Mouse (Mus musculus) liver, embryonic 14.5 days (tissue): Measurements from ENCODE around the gene Lamb3. TPM values are rescaled to one million over a fixed set of nuclear protein-coding genes. Genes with fewer than 3 reads are reported as not detected.

Source experiments
- ATAC-seq: fragments of 200-750 bp; cut with Nextera tagmentation; 2 replicates; pipeline ENCODE4 v1.8.0; 2017; ENCODE audit warnings: moderate number of reproducible peaks, mild to moderate bottlenecking, moderate library complexity; ENCODE audit not compliant: insufficient read depth
- DNase-seq, 3 experiments: peaks; one replicate each; pipeline ENCODE4 v3.0.0-alpha.2; 2012 to 2013; ENCODE audit warnings: low read depth in 3 of 3, low spot score in 3 of 3
- H3K27ac ChIP-seq: fragments of 300-500 bp; sonication (generic); 2 replicates; pipeline ENCODE4 v1.5.1; 2014; ENCODE audit warnings: moderate library complexity, mild to moderate bottlenecking, control low read depth, inconsistent platforms
- H3K27me3 ChIP-seq: fragments of 300-500 bp; sonication (generic); 2 replicates; pipeline ENCODE4 v1.6.1; 2014; ENCODE audit warnings: mild to moderate bottlenecking, low read length, moderate library complexity; ENCODE audit not compliant: control insufficient read depth, insufficient read depth
- H3K36me3 ChIP-seq: fragments of 300-500 bp; sonication (generic); replicated peaks from 2 replicates; pipeline ENCODE4 v1.6.1; 2014; ENCODE audit warnings: low read depth; ENCODE audit not compliant: control insufficient read depth, insufficient read depth
- H3K4me1 ChIP-seq, 2 experiments: fragments of 200-500 bp in 1 of 2; fragments of 300-500 bp in 1 of 2; sonication (generic) in 1 of 2; replicated peaks; 2 replicates each; pipeline ENCODE4 v1.6.1; 2012 to 2014; ENCODE audit warnings: antibody characterized with exemption in 1 of 2, inconsistent platforms in 1 of 2, low read length in 1 of 2; ENCODE audit not compliant: control insufficient read depth in 2 of 2, insufficient read depth in 2 of 2
- H3K4me2 ChIP-seq: fragments of 300-500 bp; sonication (generic); 2 replicates; pipeline ENCODE4 v1.6.1; 2014; ENCODE audit warnings: low read depth, mild to moderate bottlenecking, control low read depth, moderate library complexity
- H3K4me3 ChIP-seq, 2 experiments: fragments of 200-500 bp in 1 of 2; fragments of 300-500 bp in 1 of 2; sonication (generic) in 1 of 2; 2 replicates each; pipeline ENCODE4 v1.5.1; 2012 to 2014; ENCODE audit warnings: low read depth in 2 of 2, low read length in 2 of 2, mild to moderate bottlenecking in 2 of 2, control low read depth in 1 of 2, inconsistent platforms in 1 of 2, moderate library complexity in 1 of 2; ENCODE audit not compliant: insufficient read depth in 1 of 2
- H3K9ac ChIP-seq: fragments of 300-500 bp; sonication (generic); replicated peaks from 2 replicates; pipeline ENCODE4 v1.6.1; 2014; ENCODE audit warnings: mild to moderate bottlenecking, control low read depth, moderate library complexity
- H3K9me3 ChIP-seq: fragments of 300-500 bp; sonication (generic); 2 replicates; pipeline ENCODE4 v1.6.1; 2016; ENCODE audit warnings: low read length, mixed read lengths; ENCODE audit not compliant: control insufficient read depth
- CTCF ChIP-seq: IDR thresholded peaks from 2 replicates; pipeline ENCODE4 v1.5.1; 2016; ENCODE audit warnings: antibody characterized with exemption, low read depth, control low read depth
- EP300 ChIP-seq: IDR thresholded peaks from 2 replicates; pipeline ENCODE4 v1.6.1; 2016; ENCODE audit warnings: antibody characterized with exemption, low read depth
- WGBS: fragments of 180-500 bp; shearing (Covaris S2); extraction: QIAGEN DNeasy Blood & Tissue Kit; methylation state at CpG from one replicate; pipeline ENCODE4 v1.1.7; 2014; ENCODE audit not compliant: insufficient replicate concordance; 5-methylcytosine and 5-hydroxymethylcytosine counted together
- polyA plus RNA-seq, 2 experiments: library from polyadenylated mRNA; depleted of rRNA in 1 of 2; stranded (reverse) in 1 of 2; unstranded in 1 of 2; fragments of >200 nt; fragmentation: Nextera tagmentation in 1 of 2; extraction: Ambion mirVana in 1 of 2; gene quantifications; 2 replicates each; pipeline versions ENCODE4 v1.2.1 to v1.2.3; 2012 to 2014

Gene Lamb3
- polyA plus RNA-seq, 2 experiments = 0.17 to 0.28 TPM

- Histone ChIP-seq H3K4me1 (no peaks in the 10 kb centered on the region), H3K27me3 (no peaks in the 10 kb centered on the region), H3K4me3 (no peak overlapping the region), H3K36me3 (no peaks in the 10 kb centered on the region), H3K9me3 (no peaks in the 10 kb centered on the region), H3K27ac (no peak overlapping the region), H3K4me2 (no peak overlapping the region), H3K9ac (no peak overlapping the region)
- 68% methylated on average over 6 of the region's 6 CpGs for WGBS
- TF ChIP-seq EP300 (no peak), CTCF (no peak)
- DNase-seq = no peak
- ATAC-seq = no peak
These were observed 166.5 kb downstream of the Lamb3 start for GRCm38 (mm10) chr1:193373906-193374413.

- no peak overlapping the region for H3K9ac ChIP-seq
- ATAC-seq (no peak), DNase-seq (peak in 1 of 3 experiments; percentile 12)
- no peaks in the 10 kb centered on the region for H3K27me3 ChIP-seq
- no peaks in the 10 kb centered on the region for H3K4me1 ChIP-seq
- H3K27ac ChIP-seq = no peak overlapping the region
- WGBS = 24% methylated on average over 4 of the region's 4 CpGs
- no peak overlapping the region for H3K4me2 ChIP-seq
- H3K4me3 ChIP-seq = no peak overlapping the region
- no peaks in the 10 kb centered on the region for H3K9me3 ChIP-seq
- H3K36me3 ChIP-seq = no peaks in the 10 kb centered on the region
- peak; percentile 90 for TF ChIP-seq CTCF
- TF ChIP-seq EP300 = no peak
These were observed 169.1 kb downstream of the Lamb3 start for GRCm38 (mm10) chr1:193376478-193377134.

GRCm38 (mm10) chr1:193379634-193380033 lies 172.1 kb downstream of the Lamb3 start:
- H3K9ac ChIP-seq = no peak overlapping the region
- H3K9me3 ChIP-seq = no peaks in the 10 kb centered on the region
- peaks cover 0 to 4% of the 10 kb centered on the region in 2 experiments; a peak in 3 of 4 replicates for H3K4me1 ChIP-seq
- H3K4me2 ChIP-seq = no peak overlapping the region
- H3K27ac ChIP-seq = no peak overlapping the region
- no peaks in the 10 kb centered on the region for H3K27me3 ChIP-seq
- WGBS = 51% methylated on average over 6 of the region's 6 CpGs
- H3K4me3 ChIP-seq = no peak overlapping the region
- no peak for TF ChIP-seq EP300
- TF ChIP-seq CTCF = no peak
- ATAC-seq (no peak), DNase-seq (no peak)
- H3K36me3 ChIP-seq = no peaks in the 10 kb centered on the region

- Histone ChIP-seq H3K4me3 (no peak overlapping the region), H3K36me3 (no peaks in the 10 kb centered on the region), H3K9me3 (no peaks in the 10 kb centered on the region), H3K27ac (no peak overlapping the region), H3K27me3 (no peaks in the 10 kb centered on the region), H3K9ac (no peak overlapping the region), H3K4me1 (peaks cover 0 to 4% of the 10 kb centered on the region in 2 experiments; a peak in 3 of 4 replicates), H3K4me2 (no peak overlapping the region)
- ATAC-seq (no peak), DNase-seq (no peak)
- 56% methylated on average over 5 of the region's 5 CpGs for WGBS
- no peak for TF ChIP-seq CTCF
- TF ChIP-seq EP300 = no peak
These were observed 173.4 kb downstream of the Lamb3 start for GRCm38 (mm10) chr1:193380877-193381276.

- no peak for DNase-seq
- Histone ChIP-seq H3K4me2 (peak overlapping the region; percentile 63), H3K36me3 (no peaks in the 10 kb centered on the region), H3K9ac (no peak overlapping the region), H3K9me3 (no peaks in the 10 kb centered on the region), H3K4me3 (no peak overlapping the region; a peak in 1 of 4 replicates), H3K27me3 (no peaks in the 10 kb centered on the region), H3K4me1 (peaks cover 0 to 4% of the 10 kb centered on the region in 2 experiments; a peak in 3 of 4 replicates), H3K27ac (no peak overlapping the region)
- ATAC-seq = no peak
- TF ChIP-seq EP300 (no peak), CTCF (no peak)
- WGBS = 25% methylated on average over 11 of the region's 11 CpGs
These were observed 174.3 kb downstream of the Lamb3 start for GRCm38 (mm10) chr1:193381597-193382404.
